Mouse (Mus musculus) MEL (cell line): ENCODE results near the gene Ranbp10. TPM values are rescaled to one million over a fixed set of nuclear protein-coding genes. Genes with fewer than 3 reads are reported as not detected.
A peak's percentile ranks its signal among the peaks of the same experiment; 100 is the strongest.

Experiments used
- DNase-seq: peaks from one replicate; pipeline ENCODE4 v3.0.0; 2011; ENCODE audit warnings: low read depth, low spot score
- H3K27ac ChIP-seq: 2 replicates; pipeline ENCODE4 v1.5.1; 2012; ENCODE audit warnings: low read depth, mild to moderate bottlenecking, control low read depth, low read length, moderate library complexity; ENCODE audit not compliant: control insufficient read depth
- H3K27me3 ChIP-seq, 2 experiments: fragments of 150-350 bp in 1 of 2; sonication (generic) in 1 of 2; 2 replicates each; pipeline ENCODE4 v1.6.1; 2012; ENCODE audit warnings: low read length in 2 of 2, mild to moderate bottlenecking in 2 of 2, improper control_type of control experiment in 1 of 2, moderate library complexity in 1 of 2; ENCODE audit not compliant: insufficient read depth in 2 of 2, control insufficient read depth in 1 of 2
- H3K36me3 ChIP-seq, 2 experiments: 2 replicates each; pipeline ENCODE4 v1.6.1; 2012 to 2014; ENCODE audit warnings: low read length in 2 of 2, improper control_type of control experiment in 1 of 2, inconsistent platforms in 1 of 2, mild to moderate bottlenecking in 1 of 2; ENCODE audit not compliant: insufficient read depth in 2 of 2, control insufficient read depth in 1 of 2
- H3K4me1 ChIP-seq, 2 experiments: fragments of 150-350 bp in 1 of 2; sonication (generic) in 1 of 2; 2 replicates each; pipeline ENCODE4 v1.6.1; 2012; ENCODE audit warnings: low read length in 2 of 2, improper control_type of control experiment in 1 of 2, mild to moderate bottlenecking in 1 of 2; ENCODE audit not compliant: insufficient read depth in 2 of 2, control insufficient read depth in 1 of 2
- H3K4me3 ChIP-seq, 2 experiments: fragments of 150-350 bp in 1 of 2; sonication (generic) in 1 of 2; 2 replicates each; pipeline ENCODE4 v1.5.1; 2012; ENCODE audit warnings: low read depth in 2 of 2, low read length in 2 of 2, mild to moderate bottlenecking in 2 of 2, moderate library complexity in 2 of 2, control low read depth in 1 of 2, improper control_type of control experiment in 1 of 2; ENCODE audit not compliant: control insufficient read depth in 1 of 2, insufficient read depth in 1 of 2
- H3K79me2 ChIP-seq: 2 replicates; pipeline ENCODE4 v1.6.1; 2012; ENCODE audit warnings: mild to moderate bottlenecking, low read length, moderate library complexity; ENCODE audit not compliant: control insufficient read depth, poor library complexity, insufficient read depth
- H3K9ac ChIP-seq: 2 replicates; pipeline ENCODE4 v1.6.1; 2012; ENCODE audit warnings: low read depth, mild to moderate bottlenecking, control low read depth, low read length, moderate library complexity; ENCODE audit not compliant: control insufficient read depth, poor library complexity, severe bottlenecking
- H3K9me3 ChIP-seq: fragments of 150-350 bp; sonication (generic); replicated peaks from 2 replicates; pipeline ENCODE4 v1.6.1; 2012; ENCODE audit warnings: mild to moderate bottlenecking, low read length, improper control_type of control experiment, moderate library complexity; ENCODE audit not compliant: insufficient read depth
- CTCF ChIP-seq, 3 experiments: IDR thresholded peaks in 2 of 3; conservative IDR thresholded peaks in 1 of 3; 2 replicates each; pipeline ENCODE4 v1.5.1; 2011 to 2012; ENCODE audit warnings: low read length in 3 of 3, low read depth in 2 of 3, mild to moderate bottlenecking in 2 of 3, improper control_type of control experiment in 1 of 3, inconsistent platforms in 1 of 3, mixed read lengths in 1 of 3, moderate library complexity in 1 of 3; ENCODE audit not compliant: control insufficient read depth in 1 of 3, insufficient read depth in 1 of 3, poor library complexity in 1 of 3, severe bottlenecking in 1 of 3
- ELF1 ChIP-seq: IDR thresholded peaks from 2 replicates; pipeline ENCODE4 v1.6.1; 2014; ENCODE audit warnings: low read depth, mild to moderate bottlenecking, inconsistent platforms, low read length, improper control_type of control experiment, moderate library complexity
- ETS1 ChIP-seq: IDR thresholded peaks from 2 replicates; pipeline ENCODE4 v1.6.1; 2012; ENCODE audit warnings: low read depth, mild to moderate bottlenecking, inconsistent platforms, low read length, improper control_type of control experiment, moderate library complexity
- GATA1 ChIP-seq: IDR thresholded peaks from 2 replicates; pipeline ENCODE4 v1.6.1; 2011; ENCODE audit warnings: low read depth, low read length, improper control_type of control experiment
- HCFC1 ChIP-seq: IDR thresholded peaks from 2 replicates; pipeline ENCODE4 v1.6.1; 2012; ENCODE audit warnings: low read depth, mild to moderate bottlenecking, inconsistent platforms, low read length, improper control_type of control experiment, moderate library complexity
- KAT2A ChIP-seq: conservative IDR thresholded peaks from 2 replicates; pipeline ENCODE4 v1.6.1; 2012; ENCODE audit warnings: low read depth, low read length, improper control_type of control experiment, inconsistent platforms
- MEF2A ChIP-seq: IDR thresholded peaks from 2 replicates; pipeline ENCODE4 v1.6.1; 2014; ENCODE audit warnings: low read depth, mild to moderate bottlenecking, inconsistent platforms, low read length, improper control_type of control experiment; ENCODE audit not compliant: poor library complexity, insufficient replicate concordance, severe bottlenecking; ENCODE audit errors: extremely low read depth
- MYB ChIP-seq: IDR thresholded peaks from 2 replicates; pipeline ENCODE4 v1.6.1; 2011; ENCODE audit warnings: mild to moderate bottlenecking, low read depth, low read length, improper control_type of control experiment
- MYC ChIP-seq: IDR thresholded peaks from 2 replicates; pipeline ENCODE4 v1.6.1; 2011; ENCODE audit warnings: low read depth, mild to moderate bottlenecking, low read length, improper control_type of control experiment, moderate library complexity
- NELFE ChIP-seq: IDR thresholded peaks from 2 replicates; pipeline ENCODE4 v1.6.1; 2011; ENCODE audit warnings: low read depth, low read length, improper control_type of control experiment
- POLR2A ChIP-seq, 2 experiments: IDR thresholded peaks; 2 replicates each; pipeline ENCODE4 v1.6.1; 2011 to 2012; ENCODE audit warnings: low read length in 2 of 2, mild to moderate bottlenecking in 2 of 2, control low read depth in 1 of 2, improper control_type of control experiment in 1 of 2, low read depth in 1 of 2, moderate library complexity in 1 of 2; ENCODE audit not compliant: control insufficient read depth in 1 of 2, insufficient read depth in 1 of 2, poor library complexity in 1 of 2
- POLR2AphosphoS2 ChIP-seq: IDR thresholded peaks from 2 replicates; pipeline ENCODE4 v1.6.1; 2011; ENCODE audit warnings: low read length, improper control_type of control experiment
- SMC3 ChIP-seq: IDR thresholded peaks from 2 replicates; pipeline ENCODE4 v1.6.1; 2011; ENCODE audit warnings: low read depth, low read length, improper control_type of control experiment
- TBP ChIP-seq: IDR thresholded peaks from 2 replicates; pipeline ENCODE4 v1.8.0; 2011; ENCODE audit warnings: low read depth, low read length, improper control_type of control experiment
- TCF12 ChIP-seq: IDR thresholded peaks from 2 replicates; pipeline ENCODE4 v1.6.1; 2014; ENCODE audit warnings: low read depth, mild to moderate bottlenecking, inconsistent platforms, low read length, improper control_type of control experiment, moderate library complexity
- USF1 ChIP-seq: IDR thresholded peaks from 2 replicates; pipeline ENCODE4 v1.6.1; 2014; ENCODE audit warnings: low read depth, mild to moderate bottlenecking, inconsistent platforms, low read length, improper control_type of control experiment, moderate library complexity
- ZC3H11A ChIP-seq: IDR thresholded peaks from 2 replicates; pipeline ENCODE4 v1.6.1; 2012; ENCODE audit warnings: low read depth, mild to moderate bottlenecking, inconsistent platforms, low read length, improper control_type of control experiment
- ZKSCAN1 ChIP-seq: IDR thresholded peaks from 2 replicates; pipeline ENCODE4 v1.6.1; 2012; ENCODE audit warnings: low read depth, mild to moderate bottlenecking, inconsistent platforms, low read length, improper control_type of control experiment, moderate library complexity
- ZNF384 ChIP-seq: IDR thresholded peaks from 2 replicates; pipeline ENCODE4 v1.6.1; 2012; ENCODE audit warnings: low read depth, mild to moderate bottlenecking, inconsistent platforms, low read length, improper control_type of control experiment
- polyA plus RNA-seq, 2 experiments: library from polyadenylated mRNA; stranded (reverse) in 1 of 2; unstranded in 1 of 2; fragments of >175 nt in 1 of 2; fragments of >200 nt in 1 of 2; gene quantifications; 2 replicates each; pipeline versions ENCODE4 v1.2.1 to v1.2.4; 2012; ENCODE audit warnings: low replicate concordance in 2 of 2, low read depth in 1 of 2; ENCODE audit not compliant: insufficient read length in 2 of 2, insufficient read depth in 1 of 2, missing spikeins in 1 of 2
- total RNA-seq: library from RNA; depleted of rRNA; stranded (reverse); fragments of 300-350 nt; gene quantifications from 2 replicates; pipeline ENCODE4 v1.2.3, GENCODE M21; 2012

Gene Ranbp10
- total and polyA plus RNA-seq, 3 experiments, result 7.4 to 22.1 TPM; not detected in 1

DNA sequence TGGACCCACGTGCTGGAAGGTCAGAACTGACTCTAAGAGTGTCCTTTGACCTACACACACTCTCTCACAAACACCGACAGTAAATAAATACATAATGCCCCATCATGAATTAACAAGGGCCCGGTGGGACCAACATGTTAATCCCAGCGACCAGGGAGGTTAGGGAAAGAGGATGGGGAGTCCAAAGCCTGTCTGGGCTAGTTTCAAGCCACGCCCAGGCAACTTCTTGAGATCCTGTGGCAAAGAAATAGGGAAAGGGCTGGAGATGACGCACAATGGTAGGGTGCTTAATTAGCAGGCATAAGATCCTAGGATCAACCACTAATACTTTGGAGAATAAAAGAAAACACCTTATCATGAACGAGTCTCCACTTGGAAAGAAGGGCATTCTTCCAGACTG, 23.5 kb upstream of the Ranbp10 start:
- peak overlapping the region; percentile 12; the same call in 1 of the 2 replicates for H3K9ac ChIP-seq
- H3K4me1 ChIP-seq, result peaks cover 0 to 10% of the 10 kb centered on the region in 2 experiments; a peak in 2 of 4 replicates
- DNase-seq, result no peak
- peak overlapping the region in 1 of 2 experiments; percentile 74; a peak in 1 of 4 replicates for H3K4me3 ChIP-seq
- no peaks in the 10 kb centered on the region for H3K27me3 ChIP-seq
- H3K36me3 ChIP-seq, result peaks cover 0 to 7% of the 10 kb centered on the region in 2 experiments; a peak in 2 of 4 replicates
- H3K27ac ChIP-seq, result no peak overlapping the region
- TF ChIP-seq CTCF (IDR thresholded peaks at IDR 0.05 in 2 of 3, conservative IDR thresholded peaks at IDR 0.05 in 1 of 3; ENCODE audit: control insufficient read depth in 1 of 3, insufficient read depth in 1 of 3, low read depth in 2 of 3, low read length in 3 of 3, poor library complexity in 1 of 3, severe bottlenecking in 1 of 3) (no peak), ETS1 (no peak), TCF12 (no peak), TBP (no peak), ZKSCAN1 (no peak), ZC3H11A (no peak), MEF2A (no peak), NELFE (no peak), POLR2AphosphoS2 (no peak), USF1 (no peak), ZNF384 (no peak), HCFC1 (no peak)
- H3K9me3 ChIP-seq, result no peaks in the 10 kb centered on the region
- H3K79me2 ChIP-seq, result peaks cover 12% of the 10 kb centered on the region

- H3K9ac ChIP-seq, result no peak overlapping the region
- H3K4me3 ChIP-seq, result no peak overlapping the region
- DNase-seq, result no peak
- no peaks in the 10 kb centered on the region for H3K9me3 ChIP-seq
- peaks cover 6% of the 10 kb centered on the region for H3K79me2 ChIP-seq
- peaks cover 0 to 10% of the 10 kb centered on the region in 2 experiments; a peak in 2 of 4 replicates for H3K4me1 ChIP-seq
- TF ChIP-seq HCFC1 (no peak), TCF12 (no peak), MYB (no peak), GATA1 (no peak), MYC (no peak), POLR2A (IDR thresholded peaks at IDR 0.05; ENCODE audit: control insufficient read depth in 1 of 2, insufficient read depth in 1 of 2, low read depth in 1 of 2, low read length in 2 of 2, poor library complexity in 1 of 2) (no peak), ELF1 (no peak), USF1 (no peak), CTCF (IDR thresholded peaks at IDR 0.05 in 2 of 3, conservative IDR thresholded peaks at IDR 0.05 in 1 of 3; ENCODE audit: control insufficient read depth in 1 of 3, insufficient read depth in 1 of 3, low read depth in 2 of 3, low read length in 3 of 3, poor library complexity in 1 of 3, severe bottlenecking in 1 of 3) (no peak), TBP (no peak), SMC3 (no peak), KAT2A (no peak)
- no peak overlapping the region for H3K27ac ChIP-seq
- peaks cover 0 to 7% of the 10 kb centered on the region in 2 experiments; a peak in 2 of 4 replicates for H3K36me3 ChIP-seq
- no peaks in the 10 kb centered on the region for H3K27me3 ChIP-seq
Measured at GRCm38 (mm10) chr8:105850014-105850413, 22.9 kb upstream of the Ranbp10 start.
